Mouse (Mus musculus) heart, embryonic 11.5 days (tissue): ENCODE measurements around the gene Map3k21. TPM values are rescaled to one million over a fixed set of nuclear protein-coding genes. Genes with fewer than 3 reads are reported as not detected.
A peak's percentile ranks its signal among the peaks of the same experiment; 100 is the strongest.

Source experiments
- ATAC-seq: fragments of 200-750 bp; cut with Nextera tagmentation; replicated peaks from 2 replicates; pipeline ENCODE4 v1.8.0; 2017; ENCODE audit warnings: moderate library complexity; ENCODE audit not compliant: insufficient number of reproducible peaks, low FRiP score, low TSS enrichment
- H3K27ac ChIP-seq: fragments of 300-500 bp; sonication (generic); 2 replicates; pipeline ENCODE4 v1.5.1; 2014; ENCODE audit warnings: mild to moderate bottlenecking, low read depth, low read length
- H3K27me3 ChIP-seq: fragments of 300-500 bp; sonication (generic); 2 replicates; pipeline ENCODE4 v1.6.1; 2014; ENCODE audit warnings: mild to moderate bottlenecking, low read length, mixed read lengths; ENCODE audit not compliant: control insufficient read depth, insufficient read depth
- H3K36me3 ChIP-seq: fragments of 300-500 bp; sonication (generic); 2 replicates; pipeline ENCODE4 v1.6.1; 2014; ENCODE audit warnings: mild to moderate bottlenecking, low read length, moderate library complexity, mixed read lengths; ENCODE audit not compliant: control insufficient read depth, insufficient read depth
- H3K4me1 ChIP-seq: fragments of 300-500 bp; sonication (generic); 2 replicates; pipeline ENCODE4 v1.6.1; 2014; ENCODE audit warnings: low read length; ENCODE audit not compliant: control insufficient read depth, insufficient read depth
- H3K4me2 ChIP-seq: fragments of 300-500 bp; sonication (generic); 2 replicates; pipeline ENCODE4 v1.6.1; 2014; ENCODE audit warnings: mild to moderate bottlenecking, moderate library complexity
- H3K4me3 ChIP-seq: fragments of 300-500 bp; sonication (generic); 2 replicates; pipeline ENCODE4 v1.5.1; 2014; ENCODE audit warnings: low read depth, low read length
- H3K9ac ChIP-seq: fragments of 300-500 bp; sonication (generic); 2 replicates; pipeline ENCODE4 v1.6.1; 2014; ENCODE audit warnings: mild to moderate bottlenecking, low read depth, low read length, moderate library complexity
- H3K9me3 ChIP-seq: fragments of 300-500 bp; sonication (generic); replicated peaks from 2 replicates; pipeline ENCODE4 v1.6.1; 2016; ENCODE audit warnings: low read length; ENCODE audit not compliant: control insufficient read depth
- WGBS: fragments of 180-500 bp; shearing (Covaris S2); extraction: QIAGEN DNeasy Blood & Tissue Kit; methylation state at CpG from one replicate; pipeline ENCODE4 v1.1.7; 2014; ENCODE audit not compliant: insufficient replicate concordance; 5-methylcytosine and 5-hydroxymethylcytosine counted together
- polyA plus RNA-seq: library from polyadenylated mRNA; unstranded; fragments of >200 nt; fragmentation: Nextera tagmentation; extraction: Ambion mirVana; gene quantifications from 2 replicates; pipeline ENCODE4 v1.2.1, GENCODE M21; 2014

Map3k21 gene
- polyA plus RNA-seq, 1 experiment from 2014 or later: 0.06 TPM

- ATAC-seq: no peak
- Histone ChIP-seq H3K9me3 (no peaks in the 10 kb centered on the region), H3K4me2 (no peak overlapping the region), H3K27me3 (no peaks in the 10 kb centered on the region), H3K27ac (no peak overlapping the region), H3K4me3 (no peak overlapping the region), H3K36me3 (no peaks in the 10 kb centered on the region), H3K9ac (no peak overlapping the region), H3K4me1 (no peaks in the 10 kb centered on the region)
- WGBS: 70% methylated on average over 9 of the region's 9 CpGs
Observed at GRCm38 (mm10) chr8:125948696-125949308, 38.6 kb downstream of the Map3k21 start.

DNA sequence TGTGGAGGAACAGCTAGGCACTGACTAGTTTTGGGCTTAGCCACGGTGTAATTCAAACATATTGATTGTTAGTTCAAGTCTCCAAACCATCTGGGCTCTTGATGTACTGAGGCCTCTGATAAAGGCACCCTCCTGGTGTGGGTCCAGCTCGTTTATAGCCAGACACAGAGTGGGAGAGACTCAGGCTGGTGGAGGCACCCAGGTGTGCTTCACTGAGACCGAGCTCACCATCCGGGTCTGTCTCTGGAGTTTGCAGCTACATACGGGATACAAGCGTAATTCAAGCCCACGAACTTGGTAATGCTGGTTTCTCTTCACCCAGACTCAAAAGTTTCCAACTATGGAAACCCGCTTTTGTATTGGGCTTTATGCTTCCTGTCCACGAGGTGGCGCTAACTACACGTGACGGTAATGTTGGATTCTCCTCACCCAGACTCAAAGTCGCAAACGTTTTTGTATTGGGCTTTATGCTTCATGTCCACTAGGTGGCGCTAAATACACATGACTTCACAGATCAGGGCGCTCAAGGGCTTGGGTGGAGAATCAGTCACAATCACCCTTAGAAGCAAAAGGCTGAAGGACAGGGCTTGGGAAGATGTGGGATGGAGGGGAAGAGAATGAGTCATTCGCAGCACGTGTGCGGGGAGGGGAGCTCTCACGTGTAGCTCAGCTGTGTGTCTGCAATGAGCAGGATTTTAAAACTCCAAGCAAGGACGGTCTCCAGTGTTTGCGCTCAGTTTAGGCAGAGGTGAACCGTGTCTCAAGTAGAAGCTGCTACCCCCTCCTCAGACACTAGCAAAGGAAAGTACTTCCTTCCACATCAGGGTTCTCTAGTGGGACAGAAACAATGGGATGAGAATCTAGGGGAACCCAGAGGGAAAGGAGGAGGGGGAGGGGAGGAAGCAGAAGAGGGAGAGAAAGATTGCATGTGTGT, 40.0 kb downstream of the Map3k21 start:
- Histone ChIP-seq H3K4me1 (no peaks in the 10 kb centered on the region), H3K27me3 (no peaks in the 10 kb centered on the region), H3K9me3 (no peaks in the 10 kb centered on the region), H3K27ac (no peak overlapping the region), H3K36me3 (no peaks in the 10 kb centered on the region), H3K4me2 (no peak overlapping the region), H3K9ac (no peak overlapping the region), H3K4me3 (no peak overlapping the region)
- WGBS: 23% methylated on average over 23 of the region's 23 CpGs
- ATAC-seq: 0 out of 2 replicates have a peak, but pooled peaks have one; percentile 22

DNA sequence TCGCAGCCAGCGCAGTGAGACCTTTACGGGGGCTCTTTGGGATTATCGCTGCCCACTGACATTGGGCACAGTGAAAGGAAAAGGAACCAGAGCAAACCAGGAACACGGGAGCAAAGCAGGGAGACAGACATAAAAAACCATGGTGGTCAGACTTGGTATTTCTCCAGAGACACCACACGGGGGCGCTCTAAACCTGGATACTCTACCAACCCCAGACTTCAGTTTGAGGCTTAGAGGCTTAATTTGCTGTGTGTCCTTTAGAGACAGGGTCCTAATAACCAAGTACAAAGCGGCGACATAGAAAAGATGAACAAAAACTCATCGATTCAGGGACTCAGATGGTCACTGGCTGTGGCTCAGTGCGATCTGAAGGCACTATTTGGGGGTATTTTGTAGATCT, 45.4 kb downstream of the Map3k21 start:
- H3K4me3 ChIP-seq: no peak overlapping the region
- H3K4me1 ChIP-seq: no peaks in the 10 kb centered on the region
- no peak for ATAC-seq
- H3K4me2 ChIP-seq: peak overlapping the region; percentile 19; the same call in 1 of the 2 replicates
- H3K27ac ChIP-seq: no peak overlapping the region
- H3K9me3 ChIP-seq: peaks cover 2% of the 10 kb centered on the region; the same call in 1 of the 2 replicates
- 13% methylated on average over 11 of the region's 11 CpGs for WGBS
- no peak overlapping the region for H3K9ac ChIP-seq
- H3K27me3 ChIP-seq: no peaks in the 10 kb centered on the region; the same call in 1 of the 2 replicates
- no peaks in the 10 kb centered on the region for H3K36me3 ChIP-seq

DNA sequence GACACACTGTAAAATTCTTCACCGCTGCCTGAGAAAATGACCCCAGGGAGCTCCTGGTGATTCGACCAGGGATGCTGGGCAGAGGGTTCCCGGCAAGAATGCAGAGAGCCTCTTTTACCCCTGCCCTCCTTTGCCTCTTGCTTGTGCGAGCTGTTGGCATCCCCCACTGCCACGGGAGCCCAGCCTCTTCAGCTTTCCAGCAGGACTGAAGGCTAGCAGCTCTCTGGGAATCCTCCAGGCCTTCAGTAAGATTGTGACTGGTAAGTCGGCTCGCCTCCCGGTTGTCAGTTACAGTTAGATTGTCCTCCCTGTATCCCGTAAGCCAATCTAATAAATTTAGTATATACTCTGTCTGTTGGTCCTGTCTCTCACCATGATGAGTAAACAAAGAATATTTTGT, 46.5 kb downstream of the Map3k21 start:
- no peak overlapping the region for H3K4me2 ChIP-seq
- H3K36me3 ChIP-seq: no peaks in the 10 kb centered on the region
- no peaks in the 10 kb centered on the region; the same call in 1 of the 2 replicates for H3K27me3 ChIP-seq
- H3K4me3 ChIP-seq: no peak overlapping the region
- no peaks in the 10 kb centered on the region for H3K4me1 ChIP-seq
- 81% methylated on average over 9 of the region's 9 CpGs for WGBS
- H3K9me3 ChIP-seq: peaks cover 5% of the 10 kb centered on the region; the same call in 1 of the 2 replicates
- ATAC-seq: no peak
- no peak overlapping the region for H3K27ac ChIP-seq
- no peak overlapping the region for H3K9ac ChIP-seq

- no peak overlapping the region for H3K27ac ChIP-seq
- no peak overlapping the region for H3K4me2 ChIP-seq
- peaks cover 5% of the 10 kb centered on the region; the same call in 1 of the 2 replicates for H3K9me3 ChIP-seq
- no peaks in the 10 kb centered on the region; the same call in 1 of the 2 replicates for H3K27me3 ChIP-seq
- H3K36me3 ChIP-seq: no peaks in the 10 kb centered on the region
- no peaks in the 10 kb centered on the region for H3K4me1 ChIP-seq
- no peak overlapping the region for H3K9ac ChIP-seq
- WGBS: 72% methylated on average over 13 of the region's 13 CpGs
- H3K4me3 ChIP-seq: no peak overlapping the region
- ATAC-seq: no peak
Observed at GRCm38 (mm10) chr8:125957226-125957993, 47.2 kb downstream of the Map3k21 start.

DNA sequence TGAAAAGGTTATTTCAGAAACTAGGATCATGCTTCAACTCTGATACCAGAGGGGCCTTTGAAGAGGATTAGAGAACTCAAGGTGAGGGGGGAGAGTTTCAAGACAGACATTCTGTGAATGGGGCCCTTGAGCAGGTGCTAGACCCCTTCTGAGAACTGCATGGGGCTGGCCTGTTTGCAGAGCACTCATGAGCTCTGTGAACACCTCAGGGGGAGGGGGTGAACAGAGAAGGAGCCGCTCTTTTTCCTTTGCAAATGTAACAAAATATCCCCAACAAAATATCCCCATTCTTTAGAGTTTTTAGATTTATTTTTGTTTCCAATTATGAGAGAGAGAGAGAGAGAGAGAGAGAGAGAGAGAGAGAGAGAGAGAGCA, 47.7 kb downstream of the Map3k21 start:
- no peak overlapping the region for H3K4me2 ChIP-seq
- no peak overlapping the region for H3K4me3 ChIP-seq
- H3K9me3 ChIP-seq: peaks cover 5% of the 10 kb centered on the region; the same call in 1 of the 2 replicates
- H3K36me3 ChIP-seq: no peaks in the 10 kb centered on the region
- H3K4me1 ChIP-seq: no peaks in the 10 kb centered on the region
- 70% methylated on average over 1 of the region's 1 CpGs for WGBS
- peaks cover 4% of the 10 kb centered on the region for H3K27me3 ChIP-seq
- no peak overlapping the region for H3K9ac ChIP-seq
- H3K27ac ChIP-seq: no peak overlapping the region
- no peak for ATAC-seq

DNA sequence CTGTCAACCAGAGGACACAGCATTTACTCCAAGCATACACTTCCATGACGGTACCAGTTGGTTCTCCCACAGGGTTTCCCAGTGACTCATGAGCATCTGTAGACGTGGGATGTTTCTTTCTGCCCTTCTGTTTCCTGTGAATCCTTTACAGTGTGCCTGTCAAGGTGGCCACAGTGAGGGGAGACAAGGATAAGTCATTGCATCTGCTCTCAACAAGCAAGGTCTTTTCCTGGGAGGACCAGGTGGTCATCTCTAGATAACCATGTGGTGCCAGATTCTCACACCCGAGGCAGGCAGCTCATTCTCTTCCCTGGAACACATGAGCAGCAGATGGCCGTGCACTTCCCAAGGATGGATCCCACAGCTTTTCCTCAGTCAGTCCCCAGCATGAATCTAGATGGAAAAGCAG, 49.1 kb downstream of the Map3k21 start:
- Histone ChIP-seq H3K4me1 (0 out of 2 replicates have a peak, but pooled peaks cover 2% of the 10 kb centered on the region), H3K27ac (no peak overlapping the region), H3K9me3 (peaks cover 5% of the 10 kb centered on the region; the same call in 1 of the 2 replicates), H3K27me3 (peaks cover 9% of the 10 kb centered on the region), H3K4me2 (no peak overlapping the region), H3K36me3 (no peaks in the 10 kb centered on the region), H3K9ac (no peak overlapping the region), H3K4me3 (no peak overlapping the region)
- 31% methylated on average over 4 of the region's 4 CpGs for WGBS
- no peak for ATAC-seq

DNA sequence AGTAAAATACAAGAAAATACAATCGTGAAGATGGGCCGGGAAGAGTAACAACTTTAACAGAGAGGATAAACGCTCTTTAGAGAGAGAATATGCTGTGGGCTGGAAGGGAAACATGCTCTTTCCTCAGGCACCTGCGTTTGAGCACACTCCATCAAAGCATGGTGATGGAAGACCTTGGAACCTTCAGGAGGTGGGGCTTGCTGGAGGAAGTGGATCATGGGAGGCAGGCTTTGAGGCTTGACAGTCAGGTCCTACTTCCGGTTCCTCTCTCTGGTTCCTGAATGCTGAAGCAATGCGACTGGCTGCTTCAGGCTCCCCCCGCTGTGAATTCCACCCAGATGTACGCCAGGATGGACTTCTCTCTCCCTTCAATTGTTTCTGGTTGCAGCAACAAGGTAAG, 49.8 kb downstream of the Map3k21 start:
- peaks cover 5% of the 10 kb centered on the region; the same call in 1 of the 2 replicates for H3K9me3 ChIP-seq
- H3K4me2 ChIP-seq: no peak overlapping the region
- 82% methylated on average over 8 of the region's 8 CpGs for WGBS
- 0 out of 2 replicates have a peak, but pooled peaks cover 2% of the 10 kb centered on the region for H3K4me1 ChIP-seq
- H3K36me3 ChIP-seq: no peaks in the 10 kb centered on the region
- no peak overlapping the region for H3K27ac ChIP-seq
- ATAC-seq: no peak
- H3K9ac ChIP-seq: no peak overlapping the region
- H3K27me3 ChIP-seq: peaks cover 10% of the 10 kb centered on the region
- no peak overlapping the region for H3K4me3 ChIP-seq
